Mouse (Mus musculus): ENCODE results near the gene Wfdc15b. TPM values are rescaled to one million over a fixed set of nuclear protein-coding genes. Genes with fewer than 3 reads are reported as not detected.

The Wfdc15b gene
- polyA plus RNA-seq, 2 experiments from 2014 or later: not detected

- ATAC-seq: no peak
Measured at GRCm38 (mm10) chr2:164177831-164178230, 43.6 kb downstream of the Wfdc15b start.

GRCm38 (mm10) chr2:164175850-164176249, 45.6 kb downstream of the Wfdc15b start:
- ATAC-seq: no peak

GRCm38 (mm10) chr2:164174649-164175395, 46.6 kb downstream of the Wfdc15b start:
- ATAC-seq: no peak

- ATAC-seq: no peak
Measured at GRCm38 (mm10) chr2:164173394-164173793, 48.1 kb downstream of the Wfdc15b start.

- ATAC-seq: no peak
Measured at GRCm38 (mm10) chr2:164170902-164171301, 50.6 kb downstream of the Wfdc15b start, which contains the start of gene Kcns1. Gene Kcns1 (minus strand): TSS chr2:164171113.

- no peak for ATAC-seq
Measured at GRCm38 (mm10) chr2:164170326-164170725, 51.1 kb downstream of the Wfdc15b start.

GRCm38 (mm10) chr2:164168571-164168946, 52.9 kb downstream of the Wfdc15b start:
- ATAC-seq: peak; percentile 68

GRCm38 (mm10) chr2:164167752-164168570, 53.5 kb downstream of the Wfdc15b start:
- no peak for ATAC-seq

GRCm38 (mm10) chr2:164164941-164165340, 56.5 kb downstream of the Wfdc15b start:
- no peak for ATAC-seq

Other genes starting within 250 kb of the Wfdc15b start
- gene Ywhab, start 226.7 kb downstream of the Wfdc15b start, polyA plus RNA-seq (2017; shearing (Covaris generic)): 10 to 100 TPM; 66.3 to 88.1 TPM
- gene Pabpc1l, start 196.2 kb downstream of the Wfdc15b start, polyA plus RNA-seq (2017; shearing (Covaris generic)): 1 to 10 TPM in 1 of 2 experiments, not detected in 1; 4.4 TPM
- gene Stk4, start 151.3 kb downstream of the Wfdc15b start, polyA plus RNA-seq (2017; shearing (Covaris generic)): 100 to 1,000 TPM; 158 to 175 TPM
- gene Tomm34, start 150.5 kb downstream of the Wfdc15b start, polyA plus RNA-seq (2017; shearing (Covaris generic)): 100 to 1,000 TPM; 132 to 139 TPM
- gene Kcns1, start 50.5 kb downstream of the Wfdc15b start, polyA plus RNA-seq (2017; shearing (Covaris generic)): under 1 TPM in 1 of 2 experiments, not detected in 1; 0.22 TPM
- gene Wfdc5, start 38.9 kb downstream of the Wfdc15b start, polyA plus RNA-seq (2017; shearing (Covaris generic)): not detected
- not detected for gene Wfdc12, start 31.1 kb downstream of the Wfdc15b start, polyA plus RNA-seq (2017; shearing (Covaris generic))
- gene Wfdc15a, start 21.5 kb downstream of the Wfdc15b start, polyA plus RNA-seq (2017; shearing (Covaris generic)): not detected
- gene Svs2, start 16.8 kb upstream of the Wfdc15b start, polyA plus RNA-seq (2017; shearing (Covaris generic)): not detected
- gene Svs3b, start 35.0 kb upstream of the Wfdc15b start, polyA plus RNA-seq (2017; shearing (Covaris generic)): not detected
- not detected for gene Svs4, start 56.8 kb upstream of the Wfdc15b start, polyA plus RNA-seq (2017; shearing (Covaris generic))
- gene Svs3a, start 67.6 kb upstream of the Wfdc15b start, polyA plus RNA-seq (2017; shearing (Covaris generic)): not detected
- gene Svs6, start 95.1 kb upstream of the Wfdc15b start, polyA plus RNA-seq (2017; shearing (Covaris generic)): not detected
- not detected for gene Svs5, start 111.1 kb upstream of the Wfdc15b start, polyA plus RNA-seq (2017; shearing (Covaris generic))
- gene Slpi, start 167.4 kb upstream of the Wfdc15b start, polyA plus RNA-seq (2017; shearing (Covaris generic)): 1 to 10 TPM in 1 of 2 experiments, under 1 TPM in 1; 0.75 to 1.1 TPM
- not detected for gene Rbpjl, start 181.5 kb upstream of the Wfdc15b start, polyA plus RNA-seq (2017; shearing (Covaris generic))
- not detected for gene Matn4, start 183.5 kb upstream of the Wfdc15b start, polyA plus RNA-seq (2017; shearing (Covaris generic))
- gene Sdc4, start 222.2 kb upstream of the Wfdc15b start, polyA plus RNA-seq (2017; shearing (Covaris generic)): 10 to 100 TPM; 69.7 to 93.7 TPM
- gene Sys1, start 235.3 kb upstream of the Wfdc15b start, polyA plus RNA-seq (2017; shearing (Covaris generic)): 10 to 100 TPM in 1 of 2 experiments, 1 to 10 TPM in 1; 8.8 to 15.1 TPM
- gene Gm20458, start 239.3 kb upstream of the Wfdc15b start, polyA plus RNA-seq (2017; shearing (Covaris generic)): not detected

All from CD4-positive, CD25-positive, alpha-beta regulatory T cell, adult 4 months (primary cell).